Mouse (Mus musculus): ENCODE data around the gene Col6a6. TPM values are rescaled to one million over a fixed set of nuclear protein-coding genes. Genes with fewer than 3 reads are reported as not detected.

The Col6a6 gene
- polyA plus RNA-seq, 1 experiment from 2014 or later, result 0.05 TPM

DNA sequence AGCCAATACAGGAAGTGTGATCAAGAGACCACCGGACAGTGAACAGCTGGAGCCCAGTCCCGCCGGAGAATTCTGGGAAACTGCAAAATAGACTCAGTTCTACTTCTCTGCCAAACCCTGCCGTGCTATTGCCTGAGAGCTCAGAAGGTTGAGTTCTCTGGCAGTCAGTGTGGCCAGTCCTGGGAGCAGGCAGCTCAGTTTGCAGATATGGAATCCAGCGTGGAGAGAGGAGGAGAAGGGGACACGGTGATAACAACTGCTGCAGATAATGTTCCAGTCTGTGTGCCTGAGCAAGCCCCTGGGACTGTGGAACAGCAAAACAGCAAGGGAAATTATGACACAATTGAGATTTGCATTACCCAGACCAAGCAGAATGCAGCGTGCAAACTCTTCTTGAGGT, 7.6 kb upstream of the Col6a6 start:
- H3K4me1 ChIP-seq, result no peaks in the 10 kb centered on the region
- H3K9me3 ChIP-seq, result no peaks in the 10 kb centered on the region
- ATAC-seq (replicated peaks), result no peak
- H3K4me3 ChIP-seq, result no peak overlapping the region
- H3K4me2 ChIP-seq (replicated peaks), result no peak overlapping the region
- H3K27me3 ChIP-seq, result no peaks in the 10 kb centered on the region
- H3K9ac ChIP-seq (replicated peaks), result no peak overlapping the region
- no peak overlapping the region for H3K27ac ChIP-seq (replicated peaks)
- 85% methylated on average over 7 of the region's 7 CpGs for WGBS
- H3K36me3 ChIP-seq, result no peaks in the 10 kb centered on the region

GRCm38 (mm10) chr9:105834799-105835198, 6.8 kb upstream of the Col6a6 start:
- no peaks in the 10 kb centered on the region for H3K36me3 ChIP-seq
- H3K9ac ChIP-seq (replicated peaks), result no peak overlapping the region
- H3K4me2 ChIP-seq (replicated peaks), result no peak overlapping the region
- no peaks in the 10 kb centered on the region for H3K4me1 ChIP-seq
- H3K27ac ChIP-seq (replicated peaks), result no peak overlapping the region
- H3K27me3 ChIP-seq, result no peaks in the 10 kb centered on the region
- ATAC-seq (replicated peaks), result no peak
- no peak overlapping the region for H3K4me3 ChIP-seq
- 56% methylated on average over 4 of the region's 4 CpGs for WGBS
- no peaks in the 10 kb centered on the region for H3K9me3 ChIP-seq

DNA sequence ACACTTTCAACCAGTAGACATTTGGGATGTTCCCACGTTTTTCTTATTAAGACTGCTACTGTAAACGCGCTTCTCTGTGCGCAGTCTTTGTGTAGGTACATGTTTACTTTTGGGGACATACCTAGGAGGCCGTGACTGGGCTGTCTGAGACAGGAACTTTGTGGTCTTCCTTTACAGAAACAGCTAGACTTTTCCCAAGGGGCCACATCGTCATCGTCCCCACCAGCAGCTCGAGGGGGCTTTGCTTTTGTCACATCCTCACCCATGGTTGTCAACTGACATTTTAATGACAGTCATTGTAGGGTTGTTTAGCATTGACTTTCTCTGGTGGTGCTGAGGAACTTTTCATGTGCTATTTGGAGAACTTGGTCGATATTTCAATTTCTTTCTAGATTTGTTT, 3.3 kb upstream of the Col6a6 start:
- Histone ChIP-seq H3K36me3 (no peaks in the 10 kb centered on the region), H3K27ac (replicated peaks) (no peak overlapping the region), H3K9me3 (no peaks in the 10 kb centered on the region), H3K4me2 (replicated peaks) (no peak overlapping the region), H3K27me3 (no peaks in the 10 kb centered on the region), H3K4me1 (no peaks in the 10 kb centered on the region), H3K4me3 (no peak overlapping the region), H3K9ac (replicated peaks) (no peak overlapping the region)
- 93% methylated on average over 9 of the region's 9 CpGs for WGBS
- no peak for ATAC-seq (replicated peaks)

DNA sequence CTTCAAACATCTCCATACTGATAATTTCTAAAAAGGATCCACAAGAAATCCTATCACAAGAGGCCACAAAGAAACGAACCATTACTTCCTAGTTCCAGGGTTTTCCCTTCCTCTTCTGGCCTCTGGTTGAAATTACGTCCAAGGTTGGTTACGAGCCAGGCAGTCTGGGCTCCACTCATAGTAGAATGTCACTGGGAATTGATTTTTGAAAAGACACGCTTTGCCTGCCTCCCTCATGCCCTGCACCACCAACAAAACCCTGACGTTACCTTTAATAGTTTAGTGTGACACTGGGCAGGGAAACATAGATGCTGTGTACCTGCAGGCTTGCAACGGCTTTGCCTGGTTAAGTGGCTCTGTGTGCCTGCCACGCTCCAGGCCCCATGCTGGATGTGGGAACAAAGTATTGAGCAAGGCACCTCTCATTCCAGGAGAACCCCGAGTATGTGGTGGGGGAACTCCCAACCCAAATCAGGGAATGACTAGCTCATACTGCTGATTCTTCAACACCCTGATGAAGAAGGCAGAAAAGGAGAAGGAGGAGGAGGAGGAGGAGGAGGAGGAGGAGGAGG, 798 bp downstream of the Col6a6 start:
- Histone ChIP-seq H3K4me1 (no peaks in the 10 kb centered on the region), H3K4me2 (replicated peaks) (no peak overlapping the region), H3K9ac (replicated peaks) (no peak overlapping the region), H3K27ac (replicated peaks) (no peak overlapping the region), H3K27me3 (no peaks in the 10 kb centered on the region), H3K4me3 (no peak overlapping the region), H3K9me3 (no peaks in the 10 kb centered on the region), H3K36me3 (no peaks in the 10 kb centered on the region)
- ATAC-seq (replicated peaks), result no peak
- WGBS, result 74% methylated on average over 8 of the region's 8 CpGs

GRCm38 (mm10) chr9:105820711-105821110, 7.2 kb downstream of the Col6a6 start:
- Histone ChIP-seq H3K4me1 (no peaks in the 10 kb centered on the region), H3K27ac (replicated peaks) (no peak overlapping the region), H3K36me3 (no peaks in the 10 kb centered on the region), H3K9me3 (no peaks in the 10 kb centered on the region), H3K27me3 (no peaks in the 10 kb centered on the region), H3K9ac (replicated peaks) (no peak overlapping the region), H3K4me2 (replicated peaks) (no peak overlapping the region), H3K4me3 (no peak overlapping the region)
- WGBS, result 89% methylated on average over 6 of the region's 6 CpGs
- no peak for ATAC-seq (replicated peaks)

DNA sequence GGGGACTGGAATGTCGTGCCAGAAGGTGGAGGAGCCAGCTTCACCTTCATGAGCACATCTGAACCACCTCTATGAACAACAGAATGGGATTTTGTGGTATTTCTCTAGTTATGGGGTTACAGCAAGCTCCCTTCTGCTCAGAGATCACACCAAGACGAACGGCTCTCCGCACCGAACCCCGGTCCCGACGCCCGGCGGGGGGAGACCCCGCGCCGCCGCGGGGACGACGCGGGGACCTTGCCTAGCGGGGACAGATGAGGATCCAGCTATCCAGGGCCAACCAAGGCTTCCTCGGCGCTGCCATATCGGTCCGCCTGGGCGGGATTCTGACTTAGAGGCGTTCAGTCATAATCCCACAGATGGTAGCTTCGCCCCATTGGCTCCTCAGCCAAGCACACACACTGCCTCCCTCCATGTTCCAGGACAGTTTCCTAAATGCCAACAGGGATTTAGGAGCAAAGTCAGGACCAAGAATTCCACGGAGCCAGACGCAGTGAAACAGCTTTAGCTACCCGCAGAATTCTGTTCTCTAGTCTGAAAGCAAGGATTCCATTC, 8.7 kb downstream of the Col6a6 start:
- H3K4me2 ChIP-seq (replicated peaks), result no peak overlapping the region

DNA sequence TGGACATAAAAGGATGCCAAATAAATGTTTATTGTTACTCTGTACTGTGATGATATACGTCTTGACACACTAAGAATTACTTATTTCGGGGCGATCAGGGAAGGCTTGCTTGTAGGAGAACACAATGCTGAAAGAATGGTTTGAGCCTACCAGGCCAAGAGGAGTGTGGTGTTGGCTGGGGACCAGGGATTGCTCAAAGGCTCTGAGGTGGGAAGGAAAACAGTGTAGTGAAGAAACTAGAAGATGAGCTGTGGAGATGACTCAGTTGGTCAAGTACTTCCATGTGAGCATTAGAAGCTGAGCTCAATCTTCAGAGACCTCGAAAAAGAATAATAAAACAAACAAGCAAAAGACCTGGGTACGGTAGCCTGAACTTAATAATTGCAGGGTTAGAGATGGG, 13.5 kb downstream of the Col6a6 start:
- no peak for ATAC-seq (replicated peaks)
- Histone ChIP-seq H3K4me2 (replicated peaks) (no peak overlapping the region), H3K27me3 (no peaks in the 10 kb centered on the region), H3K4me1 (no peaks in the 10 kb centered on the region), H3K36me3 (no peaks in the 10 kb centered on the region), H3K9ac (replicated peaks) (no peak overlapping the region), H3K27ac (replicated peaks) (no peak overlapping the region), H3K9me3 (no peaks in the 10 kb centered on the region), H3K4me3 (no peak overlapping the region)
- WGBS, result 92% methylated on average over 5 of the region's 5 CpGs

More for the DNA sequence above, 8.7 kb downstream of the Col6a6 start:
- Histone ChIP-seq H3K4me1 (no peaks in the 10 kb centered on the region), H3K9me3 (no peaks in the 10 kb centered on the region), H3K27me3 (no peaks in the 10 kb centered on the region), H3K36me3 (no peaks in the 10 kb centered on the region), H3K4me3 (no peak overlapping the region), H3K9ac (replicated peaks) (no peak overlapping the region), H3K27ac (replicated peaks) (no peak overlapping the region)
- no peak for ATAC-seq (replicated peaks)
- 76% methylated on average over 29 of the region's 29 CpGs for WGBS

- H3K27ac ChIP-seq (replicated peaks), result no peak overlapping the region
- ATAC-seq (replicated peaks), result no peak
- no peak overlapping the region for H3K4me3 ChIP-seq
- no peaks in the 10 kb centered on the region for H3K9me3 ChIP-seq
- H3K27me3 ChIP-seq, result no peaks in the 10 kb centered on the region
- no peaks in the 10 kb centered on the region for H3K4me1 ChIP-seq
- no peak overlapping the region for H3K9ac ChIP-seq (replicated peaks)
- H3K4me2 ChIP-seq (replicated peaks), result no peak overlapping the region
- H3K36me3 ChIP-seq, result no peaks in the 10 kb centered on the region
- 47% methylated on average over 7 of the region's 7 CpGs for WGBS
These were observed 16.5 kb downstream of the Col6a6 start for GRCm38 (mm10) chr9:105811458-105811857.

DNA sequence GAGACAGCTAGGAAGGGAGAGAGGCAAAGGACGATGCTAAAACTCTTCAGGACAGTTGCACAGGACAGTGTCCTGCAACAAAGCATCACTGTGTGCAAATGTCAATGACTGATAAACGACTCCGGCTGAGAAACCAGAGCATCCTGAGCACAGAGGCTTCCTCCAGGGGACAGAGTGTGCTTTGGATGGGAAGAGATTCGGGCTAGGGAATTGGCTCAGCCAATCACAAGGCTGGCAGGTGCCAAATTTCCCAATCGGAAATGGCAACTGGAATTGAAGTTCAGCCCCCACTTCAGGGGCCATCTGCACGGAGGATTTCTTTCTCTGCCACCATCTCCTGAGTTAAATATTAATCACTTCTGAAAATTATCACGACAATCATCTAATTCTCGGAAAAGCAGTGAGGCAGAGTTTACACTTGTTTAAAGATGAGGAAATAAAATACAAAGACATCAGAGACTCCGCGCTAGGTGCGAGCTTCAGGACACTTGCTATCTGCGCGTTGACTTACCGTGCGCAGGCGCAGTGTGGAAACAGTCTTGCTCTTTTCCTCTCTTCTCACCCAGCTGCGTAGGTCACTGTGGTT, 18.9 kb downstream of the Col6a6 start:
- Histone ChIP-seq H3K4me3 (no peak overlapping the region), H3K27me3 (no peaks in the 10 kb centered on the region), H3K4me1 (no peaks in the 10 kb centered on the region), H3K27ac (replicated peaks) (no peak overlapping the region), H3K9ac (replicated peaks) (no peak overlapping the region), H3K4me2 (replicated peaks) (no peak overlapping the region), H3K9me3 (no peaks in the 10 kb centered on the region), H3K36me3 (no peaks in the 10 kb centered on the region)
- no peak for ATAC-seq (replicated peaks)
- 86% methylated on average over 17 of the region's 17 CpGs for WGBS

GRCm38 (mm10) chr9:105803416-105803815, 24.5 kb downstream of the Col6a6 start:
- H3K36me3 ChIP-seq, result no peaks in the 10 kb centered on the region
- no peaks in the 10 kb centered on the region for H3K27me3 ChIP-seq
- H3K4me2 ChIP-seq (replicated peaks), result no peak overlapping the region
- no peak overlapping the region for H3K9ac ChIP-seq (replicated peaks)
- H3K27ac ChIP-seq (replicated peaks), result no peak overlapping the region
- no peaks in the 10 kb centered on the region for H3K9me3 ChIP-seq
- no peaks in the 10 kb centered on the region for H3K4me1 ChIP-seq
- ATAC-seq (replicated peaks), result no peak
- no peak overlapping the region for H3K4me3 ChIP-seq
- WGBS, result 76% methylated on average over 8 of the region's 8 CpGs

GRCm38 (mm10) chr9:105801463-105801862, 26.5 kb downstream of the Col6a6 start:
- Histone ChIP-seq H3K9me3 (no peaks in the 10 kb centered on the region), H3K9ac (replicated peaks) (no peak overlapping the region), H3K27me3 (no peaks in the 10 kb centered on the region), H3K4me1 (no peaks in the 10 kb centered on the region), H3K27ac (replicated peaks) (no peak overlapping the region), H3K36me3 (no peaks in the 10 kb centered on the region), H3K4me2 (replicated peaks) (no peak overlapping the region), H3K4me3 (no peak overlapping the region)
- ATAC-seq (replicated peaks), result no peak
- WGBS, result 69% methylated on average over 5 of the region's 5 CpGs

DNA sequence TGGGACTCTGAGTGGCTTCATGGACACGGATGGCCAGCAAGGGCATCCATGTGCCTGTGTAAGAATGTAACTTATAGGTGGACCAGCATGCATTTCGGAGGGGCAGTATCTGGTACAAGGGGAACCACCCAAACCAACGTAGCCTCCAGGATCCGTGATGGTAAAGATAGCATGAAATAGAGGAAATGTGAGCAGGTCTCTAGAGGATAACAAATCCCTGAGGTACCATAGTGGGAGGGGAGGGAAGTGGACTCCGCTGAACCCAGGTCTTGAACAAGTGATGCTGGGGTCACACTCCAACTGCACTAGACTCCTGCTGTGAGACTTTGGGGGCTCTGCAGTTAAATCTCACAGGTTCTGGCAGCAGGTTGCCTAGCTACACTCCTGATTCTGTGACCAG, 27.7 kb downstream of the Col6a6 start:
- Histone ChIP-seq H3K27ac (replicated peaks) (no peak overlapping the region), H3K4me2 (replicated peaks) (no peak overlapping the region), H3K9ac (replicated peaks) (no peak overlapping the region), H3K36me3 (no peaks in the 10 kb centered on the region), H3K4me1 (peaks cover 11% of the 10 kb centered on the region), H3K9me3 (no peaks in the 10 kb centered on the region), H3K27me3 (no peaks in the 10 kb centered on the region), H3K4me3 (no peak overlapping the region)
- WGBS, result 90% methylated on average over 5 of the region's 5 CpGs
- ATAC-seq (replicated peaks), result no peak

- peak overlapping the region; percentile 55; the same call in 1 of the 2 replicates for H3K27ac ChIP-seq (replicated peaks)
- 0 out of 2 replicates have a peak overlapping the region, but pooled peaks have one; percentile 5 for H3K4me2 ChIP-seq (replicated peaks)
- H3K9ac ChIP-seq (replicated peaks), result 0 out of 2 replicates have a peak overlapping the region, but pooled peaks have one; percentile 2
- H3K27me3 ChIP-seq, result no peaks in the 10 kb centered on the region
- H3K9me3 ChIP-seq, result no peaks in the 10 kb centered on the region
- 0 out of 2 replicates have a peak, but pooled peaks have one; percentile 26 for ATAC-seq (replicated peaks)
- no peaks in the 10 kb centered on the region for H3K36me3 ChIP-seq
- peaks cover 15% of the 10 kb centered on the region for H3K4me1 ChIP-seq
- 38% methylated on average over 6 of the region's 6 CpGs for WGBS
- H3K4me3 ChIP-seq, result no peak overlapping the region
These were observed 31.8 kb downstream of the Col6a6 start for GRCm38 (mm10) chr9:105796137-105796536.

Measured in forebrain, embryonic 15.5 days (tissue).